Mouse (Mus musculus): ENCODE measurements around the gene Upf3a. TPM values are rescaled to one million over a fixed set of nuclear protein-coding genes. Genes with fewer than 3 reads are reported as not detected.
"Not testable (repeated sequence)": the region's sequence is repeated elsewhere in the genome, so short reads cannot be mapped to it uniquely, and the experiment has no call there.

Gene Upf3a
- 10 to 100 TPM; 37.3 to 38.3 TPM for total RNA-seq (2021)
- long read RNA-seq, experiment 1, transcript Upf3a-201 (9 exons, 2,057 nt), result major isoform, 60 of 78 reads
- long read RNA-seq, experiment 1, partial matches to known transcripts, result 11 of 78 reads
- long read RNA-seq, experiment 1, other reads (novel, unspliced or antisense), result 3 of 78 reads
- long read RNA-seq, experiment 2, transcript Upf3a-201 (9 exons, 2,057 nt), result major isoform, 72 of 88 reads
- long read RNA-seq, experiment 2, partial matches to known transcripts, result 6 of 88 reads
- long read RNA-seq, experiment 2, other reads (novel, unspliced or antisense), result 8 of 88 reads

DNA sequence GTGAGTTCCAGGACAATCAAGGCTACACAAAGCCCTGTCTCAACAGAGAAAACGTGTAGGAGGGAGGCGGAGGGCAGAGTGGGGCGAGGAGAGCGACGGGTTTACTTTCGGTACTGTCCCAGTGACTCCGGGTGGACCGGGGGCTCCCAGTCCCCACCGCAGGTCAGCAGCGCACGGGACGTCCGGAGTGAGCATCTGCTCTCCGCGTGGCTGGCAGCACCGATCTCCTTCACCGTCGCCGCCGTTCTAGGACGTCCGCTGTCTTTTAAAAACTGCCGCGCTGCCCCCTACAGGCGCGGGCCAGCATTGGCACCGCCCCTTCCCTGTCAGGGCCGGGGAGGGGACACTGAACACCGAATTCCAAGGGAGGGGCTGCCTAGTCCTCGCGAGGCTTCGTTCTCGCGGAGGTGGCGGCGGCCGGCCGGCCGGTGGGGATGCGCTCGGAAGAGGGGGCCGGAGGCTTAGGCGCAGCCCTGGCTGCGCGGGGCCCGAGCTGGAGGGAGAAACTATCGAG lies at the start of gene Upf3a:
Gene Upf3a (plus strand): TSS at position 366 of the 514 bp plus-strand sequence.
- DNase-seq (ENCODE audit: low spot score in 2 of 2), result peak; percentile 74 to 87

- DNase-seq (ENCODE audit: low spot score in 2 of 2), result no peak
Measured at GRCm38 (mm10) chr8:13740323-13740770, 45.1 kb upstream of the Upf3a start.

- DNase-seq (ENCODE audit: low spot score in 2 of 2), result no peak
Measured at GRCm38 (mm10) chr8:13740817-13741613, 44.4 kb upstream of the Upf3a start.

DNA sequence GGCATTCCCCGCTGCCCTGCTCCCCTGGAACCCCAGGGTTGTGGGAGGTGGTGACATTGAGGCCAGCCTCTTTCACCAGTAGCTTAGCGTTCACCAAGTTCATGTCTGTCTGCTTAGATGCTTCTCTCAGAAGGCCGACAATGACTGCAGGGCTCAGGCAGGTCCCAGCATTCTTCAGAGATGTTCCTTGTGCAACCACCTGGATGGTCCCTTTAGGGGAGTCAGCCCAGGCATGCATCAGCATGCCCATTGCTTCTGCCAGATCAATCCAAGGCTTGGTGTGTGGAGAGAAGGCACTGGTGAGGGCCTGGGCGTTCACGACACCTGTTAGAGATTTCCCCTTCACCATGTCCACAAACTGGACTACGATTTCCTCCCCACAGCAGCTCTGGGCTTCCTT lies 39.2 kb upstream of the Upf3a start:
- not testable (repeated sequence) for DNase-seq (ENCODE audit: low spot score in 2 of 2)

GRCm38 (mm10) chr8:13747626-13748025 lies 37.8 kb upstream of the Upf3a start:
- no peak for DNase-seq (ENCODE audit: low spot score in 2 of 2)

GRCm38 (mm10) chr8:13753680-13754079 lies 31.7 kb upstream of the Upf3a start:
- peak; percentile 53 to 61 for DNase-seq (ENCODE audit: low spot score in 2 of 2)

GRCm38 (mm10) chr8:13756480-13756879 lies 28.9 kb upstream of the Upf3a start:
- no peak for DNase-seq (ENCODE audit: low spot score in 2 of 2)

DNA sequence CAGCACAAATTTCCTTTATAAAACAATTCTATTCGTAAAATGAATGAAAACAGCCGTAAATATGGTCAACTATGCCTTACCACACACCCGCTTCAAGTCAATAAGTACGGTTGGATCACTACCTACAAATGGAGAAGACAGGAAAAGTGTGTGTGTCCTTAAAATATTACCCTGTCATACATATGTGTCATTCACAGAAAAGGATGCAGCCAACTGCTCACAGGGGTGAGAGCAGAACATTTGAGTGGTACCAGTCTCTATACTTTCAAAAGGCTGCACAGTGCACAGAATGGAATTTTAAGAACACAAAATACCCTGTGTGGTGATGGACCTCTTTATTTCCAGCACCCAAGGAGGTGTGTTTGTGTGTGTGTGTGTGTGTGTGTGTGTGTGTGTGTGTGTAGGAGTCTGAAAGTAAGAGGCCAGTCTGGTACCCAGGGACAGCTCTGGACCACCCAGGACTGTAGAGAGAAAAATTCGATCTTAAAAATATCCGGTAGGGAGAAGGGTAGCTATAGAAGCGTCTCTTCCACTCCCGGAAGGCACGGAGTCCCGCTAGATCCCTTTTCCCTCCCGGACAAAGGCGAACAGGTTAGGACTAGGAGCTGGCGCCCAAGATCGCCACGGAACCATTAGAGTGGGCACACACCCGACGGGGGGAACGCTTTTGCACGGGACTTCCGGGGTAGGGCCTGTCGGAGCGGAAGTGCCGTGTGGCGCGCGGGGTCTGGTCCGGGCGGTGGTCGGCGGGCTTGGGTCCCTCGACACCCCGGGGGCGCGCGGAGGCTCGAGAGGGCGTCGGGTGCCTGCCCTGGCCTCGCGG lies 28.2 kb upstream of the Upf3a start, which contains the start of gene Cdc16:
Gene Cdc16 (plus strand): TSS at position 695 of the 823 bp plus-strand sequence.
- peak; percentile 79 to 84 for DNase-seq (ENCODE audit: low spot score in 2 of 2)

DNA sequence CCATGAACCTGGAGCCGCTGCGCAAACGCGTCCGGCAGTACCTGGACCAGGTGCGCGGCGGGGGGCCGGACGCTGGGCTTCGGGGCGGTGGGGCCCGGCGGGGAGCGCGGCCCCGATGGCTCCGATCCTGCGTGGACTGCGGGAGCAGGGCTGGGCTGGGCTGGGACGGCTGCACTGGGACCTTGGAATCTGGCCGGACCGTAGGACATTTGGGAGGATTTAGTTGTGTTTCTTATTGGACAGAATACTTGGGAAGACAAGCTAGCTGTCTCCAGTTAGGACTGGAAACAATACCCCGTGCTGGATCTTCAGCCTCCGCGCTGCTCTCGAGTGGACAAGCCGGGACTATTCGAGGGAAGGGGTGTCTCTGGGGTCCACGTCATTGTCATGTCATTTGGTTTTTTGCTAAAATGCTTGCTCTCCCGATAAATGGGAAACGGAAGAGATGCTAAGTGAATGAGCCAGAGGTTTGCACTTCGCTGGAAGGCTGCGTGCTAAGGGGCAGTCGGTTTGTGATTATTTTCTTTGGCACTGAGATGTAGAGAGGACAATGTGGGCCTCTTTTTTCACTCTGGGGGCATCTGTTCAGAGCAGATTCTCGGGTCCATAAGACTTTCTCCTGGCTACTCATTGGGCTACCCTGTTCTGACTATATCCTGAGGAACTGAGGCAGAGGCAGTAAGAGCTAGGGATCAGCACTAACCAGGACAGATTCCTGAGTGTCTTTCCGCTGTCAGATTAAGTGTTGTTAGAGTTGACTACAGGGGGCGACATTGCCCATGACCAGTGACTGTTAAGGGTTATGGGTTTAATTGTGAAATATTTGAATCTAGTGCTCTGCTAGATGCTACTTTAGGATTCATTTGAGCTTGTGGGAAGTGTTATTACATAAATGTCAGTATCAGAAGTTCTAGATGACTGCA lies 27.3 kb upstream of the Upf3a start:
- DNase-seq (ENCODE audit: low spot score in 2 of 2), result no peak

- DNase-seq (ENCODE audit: low spot score in 2 of 2), result no peak
Measured at GRCm38 (mm10) chr8:13769206-13769605, 16.2 kb upstream of the Upf3a start.

DNA sequence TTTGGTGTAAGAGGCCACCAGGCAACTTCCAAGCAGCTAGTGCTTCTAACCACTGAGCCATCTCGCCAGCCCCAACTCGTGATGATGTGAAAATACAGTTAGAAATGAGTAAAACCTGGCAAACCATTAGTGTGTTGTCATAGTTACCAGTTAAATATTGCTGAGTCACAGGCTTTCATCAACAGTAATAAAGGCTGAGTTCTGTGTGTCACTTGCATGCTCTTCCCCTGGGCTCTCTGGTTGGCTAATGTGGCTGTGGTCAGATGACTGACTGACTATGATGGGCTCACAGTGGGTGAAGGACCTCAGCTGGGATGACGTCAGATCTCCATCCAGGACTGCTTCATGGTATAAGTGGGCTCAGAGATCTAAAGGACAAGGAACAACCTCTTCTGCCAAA lies 4.9 kb upstream of the Upf3a start:
- DNase-seq (ENCODE audit: low spot score in 2 of 2), result no peak

GRCm38 (mm10) chr8:13785764-13786299 lies 417 bp downstream of the Upf3a start:
- peak; percentile 93 to 96 for DNase-seq (ENCODE audit: low spot score in 2 of 2)

- no peak for DNase-seq (ENCODE audit: low spot score in 2 of 2)
Measured at GRCm38 (mm10) chr8:13789606-13790005, 4.2 kb downstream of the Upf3a start.

DNA sequence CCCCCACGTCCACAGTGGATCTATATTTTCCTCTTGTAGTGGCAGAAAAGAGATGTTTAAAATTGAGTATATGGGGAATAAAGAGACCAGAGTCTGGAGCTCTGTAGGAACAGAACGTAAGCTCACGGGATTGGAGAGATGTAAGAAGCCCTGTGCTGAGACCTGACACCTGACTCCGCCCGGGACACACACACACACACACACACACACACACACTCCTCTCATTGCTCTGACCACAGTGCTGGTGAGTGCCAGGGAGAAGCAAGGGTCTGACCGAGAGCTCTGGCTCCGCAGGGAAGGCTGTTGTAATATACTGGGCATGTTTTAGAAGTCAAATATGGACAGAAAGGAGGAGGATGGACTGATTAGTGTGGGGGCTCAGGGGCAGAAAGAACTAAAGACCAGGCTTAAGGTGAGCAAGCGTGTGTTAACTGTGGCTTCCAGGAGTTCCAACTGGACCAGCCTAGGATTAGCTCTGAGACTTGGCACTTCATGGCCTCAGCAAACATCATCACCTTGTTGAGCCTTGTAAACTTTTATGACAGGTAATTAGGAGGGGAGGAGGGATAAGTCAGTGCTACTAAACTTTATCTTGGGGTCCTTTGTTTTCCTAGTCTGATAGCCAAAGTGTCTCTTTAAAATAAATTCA lies 7.8 kb downstream of the Upf3a start:
- DNase-seq (ENCODE audit: low spot score in 2 of 2), result no peak

DNA sequence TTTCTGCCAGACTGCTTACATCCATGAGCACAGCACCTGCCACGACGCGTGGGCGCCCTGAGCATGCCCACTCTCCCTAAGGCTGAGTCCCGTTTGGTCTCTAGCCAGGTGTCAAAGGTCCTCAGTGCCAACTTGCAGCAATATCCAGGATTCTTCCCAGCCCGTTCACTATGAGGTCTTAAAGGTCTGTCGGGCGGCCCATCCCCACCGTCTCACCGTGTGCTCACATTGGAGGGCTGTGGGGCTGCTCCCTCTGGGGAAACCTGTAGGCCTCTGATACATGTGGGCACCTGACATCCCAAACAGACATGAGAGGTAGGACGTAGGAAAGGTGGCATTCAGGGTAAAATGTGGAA lies 8.3 kb downstream of the Upf3a start:
- DNase-seq (ENCODE audit: low spot score in 2 of 2), result no peak

- DNase-seq (ENCODE audit: low spot score in 2 of 2), result no peak
Measured at GRCm38 (mm10) chr8:13797676-13798075, 12.3 kb downstream of the Upf3a start.

DNA sequence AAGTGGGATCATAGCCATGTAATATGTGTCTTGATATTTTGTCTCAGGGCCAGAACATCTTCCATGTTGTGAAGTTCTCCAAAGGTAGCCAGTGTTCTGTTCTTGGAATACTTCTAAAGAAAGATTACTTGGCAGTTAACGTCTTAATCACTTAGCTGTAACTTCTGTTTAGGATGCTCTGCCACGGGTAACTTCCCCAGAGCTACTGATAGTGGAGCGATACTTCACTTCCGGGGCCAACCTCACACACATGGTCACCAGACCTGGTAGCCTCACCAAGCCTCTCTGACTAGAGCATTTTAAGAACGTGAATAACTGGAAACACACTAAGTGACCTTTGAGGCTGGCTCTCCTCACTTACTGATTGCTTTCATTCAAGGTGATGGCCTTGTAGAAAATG lies 14.2 kb downstream of the Upf3a start:
- DNase-seq (ENCODE audit: low spot score in 2 of 2), result no peak

DNA sequence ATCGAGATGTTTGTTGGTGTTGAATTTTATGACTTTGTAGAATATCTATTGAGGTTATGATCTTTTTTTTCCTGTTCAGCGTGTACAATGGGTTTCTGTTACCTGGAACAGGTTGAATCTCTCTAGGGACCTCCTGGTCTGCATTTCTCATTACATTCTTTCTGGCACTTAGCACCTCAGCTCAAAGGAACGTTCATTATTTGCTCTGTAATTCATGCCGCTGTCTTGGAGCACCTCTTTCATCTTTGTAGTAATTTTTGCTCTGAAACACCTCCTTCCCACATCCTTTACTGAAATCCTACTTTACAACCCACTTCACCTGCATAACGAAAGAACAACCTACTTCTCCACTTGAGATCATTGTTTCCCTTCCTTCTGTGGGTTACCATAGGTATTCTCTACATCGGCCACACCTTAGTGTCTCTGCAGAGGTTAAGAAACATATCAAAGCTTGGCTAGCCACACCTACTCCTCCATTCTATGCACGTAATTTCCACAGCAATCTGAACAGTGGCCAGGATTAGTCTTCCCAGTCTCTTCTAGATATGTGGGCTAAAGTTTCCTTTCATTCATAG lies 43.3 kb downstream of the Upf3a start:
- no peak for DNase-seq (ENCODE audit: low spot score in 2 of 2)

GRCm38 (mm10) chr8:13838289-13838688 lies 52.9 kb downstream of the Upf3a start, which contains the start of gene AF366264:
AF366264 (minus strand) TSS chr8:13838389.
- not testable (repeated sequence) for DNase-seq (ENCODE audit: low spot score in 2 of 2)

All from adrenal gland, postnatal 4 days (tissue).